Mouse (Mus musculus) gastrocnemius, postnatal 10 days (tissue): ENCODE data around the gene Sidt2. TPM values are rescaled to one million over a fixed set of nuclear protein-coding genes. Genes with fewer than 3 reads are reported as not detected.

Source experiments
- DNase-seq: peaks from one replicate; pipeline ENCODE4 v3.0.0; 2021; ENCODE audit warnings: mixed read lengths
- microRNA-seq, 2 experiments: library from miRNA; unstranded; fragments of <30 nt; microRNA quantifications; one replicate each; pipeline ENCODE4 v1.2.0; 2021
- total RNA-seq, 2 experiments: library from RNA; stranded (reverse); gene quantifications; 2 replicates each; pipeline ENCODE4 v1.2.3; 2021

Sidt2 gene
- total RNA-seq, 2 experiments from 2014 or later = 57.8 to 58.2 TPM

DNA sequence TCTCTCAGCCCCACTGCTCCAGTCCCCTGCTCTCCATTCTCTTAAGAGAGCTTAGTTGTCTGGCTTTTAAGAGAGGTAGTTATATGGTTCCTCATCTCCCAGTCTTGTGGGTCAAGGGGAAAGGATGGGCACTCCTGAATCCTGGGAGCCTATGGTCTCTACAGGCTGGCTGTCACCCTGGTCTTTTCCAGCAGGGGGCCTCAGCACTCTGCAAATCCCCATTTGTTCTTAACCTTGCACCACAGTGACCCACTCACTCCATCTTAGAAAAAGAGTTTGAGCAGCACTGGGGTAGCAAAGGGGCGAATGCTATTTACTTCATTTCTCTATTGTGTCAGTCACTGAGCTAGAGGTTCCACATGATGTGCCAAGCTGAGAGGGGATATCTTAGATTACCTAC is 43.4 kb downstream of the Sidt2 start:
- DNase-seq = peak; percentile 71

DNA sequence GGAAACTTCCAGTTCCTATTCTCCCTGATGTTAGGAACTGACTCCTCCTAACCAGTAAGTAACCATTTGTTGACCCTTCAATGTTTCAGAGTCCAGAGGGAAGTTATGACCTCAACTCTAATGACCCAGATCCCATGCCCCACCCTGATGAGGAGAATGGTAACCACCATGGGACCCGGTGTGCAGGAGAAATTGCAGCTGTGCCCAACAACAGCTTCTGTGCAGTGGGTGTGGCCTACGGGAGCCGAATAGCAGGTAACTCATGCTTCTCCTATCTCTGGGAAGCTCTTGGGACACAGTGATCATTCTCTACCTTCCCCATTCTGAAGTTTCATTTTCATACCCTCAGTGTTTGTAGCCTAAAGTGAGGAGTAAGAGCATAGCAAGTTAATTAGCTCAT is 44.1 kb downstream of the Sidt2 start:
- DNase-seq = no peak

DNA sequence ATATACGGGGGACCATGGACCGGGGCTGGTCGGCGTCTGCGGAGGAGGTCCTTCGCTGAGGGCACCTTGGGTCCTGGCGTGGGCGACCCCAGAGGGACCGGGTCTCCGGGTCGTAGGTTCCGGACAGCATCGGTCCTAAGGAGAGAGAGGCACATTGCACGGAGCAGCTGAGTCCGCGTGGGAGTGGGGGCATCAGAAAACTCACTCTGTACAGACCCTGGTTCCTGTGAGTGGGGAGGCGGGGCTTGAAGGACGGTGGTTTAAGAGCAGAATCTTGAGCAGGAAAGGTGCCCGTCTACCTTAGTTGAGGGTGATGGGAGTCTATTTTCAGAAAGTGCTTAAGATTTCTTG is 48.0 kb downstream of the Sidt2 start:
- no peak for DNase-seq

DNA sequence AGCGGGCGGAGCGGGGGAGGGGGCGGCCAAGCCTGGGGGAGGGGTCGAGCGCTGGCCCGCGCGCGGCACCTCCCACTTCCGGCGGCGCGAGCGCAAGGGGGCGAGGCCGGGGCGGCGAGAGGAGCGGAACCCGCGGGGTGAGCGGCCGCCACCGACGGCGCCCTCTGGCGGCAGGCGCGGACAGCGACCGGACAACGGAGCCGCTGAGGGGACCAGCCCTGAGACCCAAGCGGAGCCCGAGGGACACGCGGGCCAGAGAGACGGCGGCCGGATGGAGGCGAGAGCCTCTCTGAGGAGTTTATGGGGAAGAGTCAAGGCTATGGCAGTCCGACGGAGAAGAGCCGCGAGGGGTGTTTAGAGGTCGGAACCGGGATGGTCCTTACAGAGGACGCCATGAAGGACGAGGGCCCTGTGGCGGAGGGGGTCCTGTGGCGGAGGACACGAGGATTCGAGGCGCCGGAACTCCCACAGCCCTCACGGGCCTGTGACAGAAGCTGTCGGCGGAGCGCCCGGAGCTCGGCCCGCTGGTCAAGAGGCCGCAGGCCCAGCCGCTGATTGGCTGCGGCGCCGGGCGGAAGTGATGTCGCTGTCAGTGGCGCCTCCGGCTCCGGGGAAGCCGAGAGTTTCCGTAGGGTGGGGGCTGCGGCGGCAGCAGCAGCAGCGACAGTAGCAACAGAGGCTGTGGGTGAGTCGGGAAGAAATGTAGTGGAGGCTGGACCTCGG is 48.5 kb downstream of the Sidt2 start, which contains the start of the genes Pcsk7 and Rnf214:
Pcsk7 (plus strand) TSS at position 143 of the 723 bp plus-strand sequence.
Rnf214 (minus strand) TSS at position 557 of the 723 bp plus-strand sequence.
- DNase-seq = peak; percentile 95

DNA sequence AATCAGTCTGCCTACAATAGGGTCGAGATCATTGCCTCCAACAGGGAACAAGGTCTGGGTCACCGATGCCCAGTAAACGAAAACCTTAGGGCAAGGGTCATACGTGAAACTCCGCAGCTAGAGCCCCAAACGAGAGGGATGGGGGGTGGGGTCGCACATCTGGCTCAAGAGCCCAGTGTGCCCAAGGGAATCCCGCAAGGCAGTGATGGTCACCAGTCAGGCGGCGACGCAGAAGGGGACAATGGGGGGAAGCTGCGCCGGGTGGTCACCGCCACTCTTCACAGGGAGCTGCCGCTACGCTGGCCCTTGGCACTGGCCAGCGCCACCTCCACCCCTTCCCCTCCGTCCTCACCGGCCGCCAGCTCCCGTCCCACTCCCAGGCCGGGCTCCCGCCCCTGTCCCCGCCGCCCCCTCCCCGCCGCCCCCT is 49.2 kb downstream of the Sidt2 start:
- peak; percentile 45 for DNase-seq

DNA sequence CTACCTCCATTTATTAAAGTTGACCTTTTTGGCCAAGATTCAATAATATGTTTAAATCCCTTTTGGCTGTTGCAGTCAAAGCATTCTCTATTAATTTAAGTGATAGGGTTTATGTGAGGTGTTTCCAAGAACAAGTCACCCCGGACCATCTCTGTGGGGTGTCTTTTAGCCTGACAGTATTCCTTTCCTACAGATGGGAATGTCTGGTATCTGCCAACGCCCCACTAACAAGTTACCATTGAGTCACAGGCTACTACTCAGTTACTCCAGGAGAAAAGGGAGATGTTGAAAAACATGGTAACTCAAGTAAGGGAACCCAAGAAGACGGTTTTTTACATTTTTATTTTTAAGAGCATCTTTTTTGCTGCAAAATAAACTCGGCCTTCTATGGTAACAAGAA is 49.9 kb downstream of the Sidt2 start:
- DNase-seq = no peak

DNA sequence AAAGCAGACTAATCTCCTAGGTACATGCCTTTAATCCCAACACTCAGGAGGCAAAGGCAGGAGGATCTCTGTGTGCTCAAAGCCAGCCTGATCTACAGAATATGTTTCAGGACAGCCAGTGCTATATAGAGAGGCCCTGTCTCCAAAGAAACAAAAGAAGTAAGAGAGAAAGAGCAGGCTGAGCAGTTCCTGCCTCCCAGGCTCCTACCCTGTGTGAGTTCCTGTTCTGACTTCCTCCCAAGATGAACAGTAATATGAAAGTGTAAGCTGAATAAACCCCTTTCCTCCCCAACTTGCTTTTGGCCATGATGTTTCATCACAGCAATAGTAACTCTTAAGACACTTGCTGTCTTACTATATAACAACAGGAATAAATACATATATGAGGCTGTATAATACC is 61.4 kb downstream of the Sidt2 start:
- DNase-seq = no peak

Small RNAs within 50 kb of the gene (microRNA-seq; reads per million reads assigned to microRNA genes)
- 0 reads per million in 2 experiments for gene Mir7087

Other genes with a start within 250 kb of the Sidt2 start
- 1 to 10 TPM; 3.3 to 7.2 TPM for gene Cep164, start 126.6 kb downstream of the Sidt2 start, total RNA-seq
- gene Bace1, start 116.7 kb downstream of the Sidt2 start, total RNA-seq = 10 to 100 TPM; 41.8 to 43.4 TPM
- gene Pcsk7, start 48.8 kb downstream of the Sidt2 start, total RNA-seq = 10 to 100 TPM; 13.3 to 17.3 TPM
- 10 to 100 TPM; 26.8 to 31.6 TPM for gene Rnf214, start 48.3 kb downstream of the Sidt2 start, total RNA-seq
- 10 to 100 TPM; 53.6 to 64.6 TPM for gene Tagln, start 19.2 kb downstream of the Sidt2 start, total RNA-seq
- 10 to 100 TPM; 62.5 to 73.1 TPM for gene Pafah1b2, start 57.4 kb upstream of the Sidt2 start, total RNA-seq
- gene Sik3, start 57.6 kb upstream of the Sidt2 start, total RNA-seq = 10 to 100 TPM; 52.7 to 52.9 TPM